ENCODE assay signal across 15 mouse cellular contexts in genomic region chr9:42107062-42107461, GRCm38 (mm10). TPM values are rescaled to one million over a fixed set of nuclear protein-coding genes. Genes with fewer than 3 reads are reported as not detected.
A peak's percentile ranks its signal among the peaks of the same experiment; 100 is the strongest.
DNase-seq lines count a peak whose midpoint lies in the region.
"Had no signal": no experiment of that assay in that cellular context is flagged by ENCODE, and none has a peak within 500 bp of the region (broad histone marks: within the 10 kb centered on the region; RNA-seq: fewer than 3 reads in every experiment).

No protein-coding gene starts in this region.

- intact Hi-C loops in left cerebral cortex, postnatal 4 days (cut with DNase I), result no loop called here
- intact Hi-C loops in left cerebral cortex, postnatal 14 days (cut with DNase I), result no loop called here
- intact Hi-C loops in heart, postnatal 36 days (cut with DNase I), result no loop called here

- peak; percentile 68 for DNase-seq in left cerebral cortex, postnatal 4 days
- DNase-seq in left cerebral cortex, postnatal 14 days (ENCODE audit: low spot score in 2 of 2), result no peak
- peak; percentile 51 for DNase-seq in urinary bladder, postnatal 14 days (ENCODE audit: low spot score)
- DNase-seq in urinary bladder, postnatal 10 days (ENCODE audit: low spot score), result no peak
- DNase-seq in cerebellum, adult 9-11 months, result peak; percentile 95
- DNase-seq in ovary, postnatal 14 days (ENCODE audit: low spot score), result no peak
- no peak for DNase-seq in heart, postnatal 36 days
- DNase-seq: B cell, adult 2 months; embryo, embryonic 11 days; heart, adult 18-20 months; heart, postnatal 4 days; kidney, adult 18-20 months; right cerebral cortex, postnatal 14 days; spleen, adult 18-20 months; thymus, adult 2 months had no signal

RNA-seq across cellular contexts. Expression of gene Sorl1, which starts 17.0 kb away (rescaled TPM):
- total RNA-seq in left cerebral cortex, postnatal 4 days (2021), result 10 to 100 TPM; 44.8 to 45.3 TPM
- total RNA-seq in left cerebral cortex, postnatal 14 days (2021), result 100 to 1,000 TPM; 137 to 158 TPM
- total RNA-seq in heart, postnatal 36 days (2021), result 10 to 100 TPM; 12.5 to 13.3 TPM

Comparison
In these comparisons a context has a peak if more than half of its experiments do, and no peak if none do; other contexts are left out.
1. DNase-seq: peak in left cerebral cortex, postnatal 4 days (single experiment), urinary bladder, postnatal 14 days (single experiment) and cerebellum, adult 9-11 months (single experiment); none in left cerebral cortex, postnatal 14 days (0 of 2), urinary bladder, postnatal 10 days (single experiment), ovary, postnatal 14 days (single experiment) and heart, postnatal 36 days (0 of 2).